Mouse (Mus musculus) midbrain, embryonic 14.5 days (tissue): ENCODE data around the gene Fkbp5. TPM values are rescaled to one million over a fixed set of nuclear protein-coding genes. Genes with fewer than 3 reads are reported as not detected.
A peak's percentile ranks its signal among the peaks of the same experiment; 100 is the strongest.

Experiments used
- ATAC-seq: fragments of 200-750 bp; cut with Nextera tagmentation; 2 replicates; pipeline ENCODE4 v1.8.0; 2017; ENCODE audit warnings: moderate number of reproducible peaks, moderate library complexity; ENCODE audit not compliant: low FRiP score, low TSS enrichment
- DNase-seq: peaks from one replicate; pipeline ENCODE4 v3.0.0-alpha.2; 2015
- H3K27ac ChIP-seq: fragments of 300-500 bp; sonication (generic); replicated peaks from 2 replicates; pipeline ENCODE4 v1.5.1; 2014; ENCODE audit warnings: mild to moderate bottlenecking, low read depth, low read length, moderate library complexity
- H3K27me3 ChIP-seq: fragments of 300-500 bp; sonication (generic); 2 replicates; pipeline ENCODE4 v1.6.1; 2014; ENCODE audit warnings: low read length, control low read depth, mixed read lengths; ENCODE audit not compliant: control insufficient read depth, insufficient read depth
- H3K36me3 ChIP-seq: fragments of 300-500 bp; sonication (generic); 2 replicates; pipeline ENCODE4 v1.6.1; 2014; ENCODE audit warnings: low read length, control low read depth; ENCODE audit not compliant: control insufficient read depth, insufficient read depth
- H3K4me1 ChIP-seq: fragments of 300-500 bp; sonication (generic); 2 replicates; pipeline ENCODE4 v1.6.1; 2014; ENCODE audit warnings: mild to moderate bottlenecking, antibody characterized with exemption, low read length, control low read depth; ENCODE audit not compliant: control insufficient read depth, insufficient read depth
- H3K4me2 ChIP-seq: fragments of 300-500 bp; sonication (generic); 2 replicates; pipeline ENCODE4 v1.6.1; 2014; ENCODE audit warnings: mild to moderate bottlenecking, low read length, moderate library complexity
- H3K4me3 ChIP-seq: fragments of 300-500 bp; sonication (generic); replicated peaks from 2 replicates; pipeline ENCODE4 v1.5.1; 2014; ENCODE audit warnings: low read depth, low read length
- H3K9ac ChIP-seq: fragments of 300-500 bp; sonication (generic); replicated peaks from 2 replicates; pipeline ENCODE4 v1.6.1; 2014; ENCODE audit warnings: mild to moderate bottlenecking, low read length, moderate library complexity
- H3K9me3 ChIP-seq: fragments of 300-500 bp; sonication (generic); 2 replicates; pipeline ENCODE4 v1.6.1; 2016; ENCODE audit warnings: low read length, control low read depth, mixed read lengths; ENCODE audit not compliant: control insufficient read depth
- WGBS: fragments of 180-500 bp; shearing (Covaris S2); extraction: QIAGEN DNeasy Blood & Tissue Kit; methylation state at CpG from one replicate; pipeline ENCODE4 v1.1.7; 2014; 5-methylcytosine and 5-hydroxymethylcytosine counted together
- microRNA-seq: library from miRNA; unstranded; fragments of <30 nt; microRNA quantifications from one replicate; pipeline ENCODE4, GENCODE M21; 2016
- polyA plus RNA-seq: library from polyadenylated mRNA; unstranded; fragments of >200 nt; fragmentation: Nextera tagmentation; extraction: Ambion mirVana; gene quantifications from 2 replicates; pipeline ENCODE4 v1.2.1, GENCODE M21; 2014

Gene Fkbp5
- polyA plus RNA-seq, 1 experiment from 2014 or later = 11.6 TPM

DNA sequence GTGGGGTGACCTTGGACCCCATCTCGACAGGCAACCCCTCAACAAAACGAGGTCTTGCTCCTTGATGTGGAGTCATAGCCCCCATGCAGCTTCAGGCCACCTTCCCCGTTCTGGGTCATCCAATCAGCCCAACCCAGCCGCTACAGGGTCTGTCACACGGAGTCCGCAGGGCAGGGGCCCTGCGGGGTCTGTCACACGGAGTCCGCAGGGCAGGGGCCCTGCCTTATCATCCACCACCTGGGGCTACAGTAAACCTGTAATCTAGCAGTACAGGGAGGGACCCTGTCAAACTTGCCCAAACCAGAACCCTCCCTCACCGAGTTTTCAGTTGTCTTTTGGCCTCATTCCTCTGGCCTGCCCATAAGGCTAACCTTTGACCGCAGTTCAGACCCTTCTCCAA is 165.3 kb downstream of the Fkbp5 start:
- H3K9me3 ChIP-seq = no peaks in the 10 kb centered on the region
- H3K4me1 ChIP-seq = peaks cover 8% of the 10 kb centered on the region
- H3K4me3 ChIP-seq = no peak overlapping the region
- H3K27me3 ChIP-seq = peaks cover 19% of the 10 kb centered on the region
- H3K27ac ChIP-seq = no peak overlapping the region
- WGBS = 12% methylated on average over 11 of the region's 11 CpGs
- no peaks in the 10 kb centered on the region for H3K36me3 ChIP-seq
- H3K4me2 ChIP-seq = no peak overlapping the region; the same call in 1 of the 2 replicates
- H3K9ac ChIP-seq = no peak overlapping the region
- ATAC-seq = no peak
- no peak for DNase-seq

DNA sequence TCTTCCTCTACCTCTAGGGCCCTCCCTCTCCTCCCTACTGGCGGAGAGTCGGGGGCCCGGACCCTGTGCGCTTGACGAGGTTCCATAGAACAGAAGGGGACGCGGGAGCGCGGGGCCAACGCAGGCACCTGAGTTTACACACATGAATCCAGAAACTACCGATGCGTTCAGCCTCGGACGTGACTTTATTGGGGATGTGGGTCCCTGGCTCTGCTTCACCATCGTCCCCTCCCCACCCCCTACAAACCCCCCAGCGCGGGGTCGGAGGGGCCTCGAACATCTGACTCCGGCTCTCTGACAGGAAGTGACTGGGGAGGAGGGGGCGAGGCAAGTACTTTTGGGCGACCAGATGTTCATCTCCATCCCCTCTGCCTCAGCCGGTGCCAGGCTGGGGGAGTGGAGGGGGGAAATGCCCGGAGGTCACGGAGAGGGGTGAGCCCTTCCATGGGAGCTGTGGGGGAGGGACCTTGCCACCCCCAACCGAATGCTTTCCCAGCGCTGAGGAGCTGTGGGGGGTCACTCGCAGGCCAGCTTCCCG is 165.9 kb downstream of the Fkbp5 start:
- DNase-seq (no peak), ATAC-seq (peak; percentile 24; the same call in 1 of the 2 replicates)
- H3K27me3 ChIP-seq = peaks cover 19% of the 10 kb centered on the region
- WGBS = under 1% methylated on average over 29 of the region's 29 CpGs
- H3K36me3 ChIP-seq = no peaks in the 10 kb centered on the region
- peak overlapping the region; percentile 54 for H3K4me3 ChIP-seq
- peaks cover 8% of the 10 kb centered on the region for H3K4me1 ChIP-seq
- H3K4me2 ChIP-seq = peak overlapping the region; percentile 88
- no peak overlapping the region for H3K27ac ChIP-seq
- peak overlapping the region; percentile 46 for H3K9ac ChIP-seq
- no peaks in the 10 kb centered on the region for H3K9me3 ChIP-seq

- WGBS = under 1% methylated on average over 64 of the region's 73 CpGs
Observed at GRCm38 (mm10) chr17:28350466-28351352, 166.6 kb downstream of the Fkbp5 start, which contains the start of gene Tead3. TSS of gene Tead3 (minus strand) at chr17:28350817.

GRCm38 (mm10) chr17:28349901-28350465 is 167.3 kb downstream of the Fkbp5 start:
- H3K4me3 ChIP-seq = peak overlapping the region; percentile 54
- H3K36me3 ChIP-seq = no peaks in the 10 kb centered on the region
- H3K27ac ChIP-seq = peak overlapping the region; percentile 41; the same call in 1 of the 2 replicates
- H3K4me2 ChIP-seq = peak overlapping the region; percentile 88
- peaks cover 14% of the 10 kb centered on the region for H3K4me1 ChIP-seq
- under 1% methylated on average over 51 of the region's 54 CpGs for WGBS
- DNase-seq (peak; percentile 68), ATAC-seq (peak; percentile 43)
- H3K9ac ChIP-seq = peak overlapping the region; percentile 58
- H3K27me3 ChIP-seq = peaks cover 19% of the 10 kb centered on the region
- no peaks in the 10 kb centered on the region for H3K9me3 ChIP-seq

More at GRCm38 (mm10) chr17:28350466-28351352, 166.6 kb downstream of the Fkbp5 start, which contains the start of gene Tead3:
- Histone ChIP-seq H3K9me3 (no peaks in the 10 kb centered on the region), H3K27ac (peak within 1 kb of the TSS; percentile 41; the same call in 1 of the 2 replicates), H3K4me2 (peak within 1 kb of the TSS; percentile 88), H3K36me3 (no peaks in the 10 kb centered on the region), H3K27me3 (peaks cover 19% of the 10 kb centered on the region), H3K4me1 (peaks cover 10% of the 10 kb centered on the region), H3K4me3 (peak within 1 kb of the TSS; percentile 54), H3K9ac (peak within 1 kb of the TSS; percentile 58)
- peak; percentile 74 for ATAC-seq
- peak; percentile 78 for DNase-seq

DNA sequence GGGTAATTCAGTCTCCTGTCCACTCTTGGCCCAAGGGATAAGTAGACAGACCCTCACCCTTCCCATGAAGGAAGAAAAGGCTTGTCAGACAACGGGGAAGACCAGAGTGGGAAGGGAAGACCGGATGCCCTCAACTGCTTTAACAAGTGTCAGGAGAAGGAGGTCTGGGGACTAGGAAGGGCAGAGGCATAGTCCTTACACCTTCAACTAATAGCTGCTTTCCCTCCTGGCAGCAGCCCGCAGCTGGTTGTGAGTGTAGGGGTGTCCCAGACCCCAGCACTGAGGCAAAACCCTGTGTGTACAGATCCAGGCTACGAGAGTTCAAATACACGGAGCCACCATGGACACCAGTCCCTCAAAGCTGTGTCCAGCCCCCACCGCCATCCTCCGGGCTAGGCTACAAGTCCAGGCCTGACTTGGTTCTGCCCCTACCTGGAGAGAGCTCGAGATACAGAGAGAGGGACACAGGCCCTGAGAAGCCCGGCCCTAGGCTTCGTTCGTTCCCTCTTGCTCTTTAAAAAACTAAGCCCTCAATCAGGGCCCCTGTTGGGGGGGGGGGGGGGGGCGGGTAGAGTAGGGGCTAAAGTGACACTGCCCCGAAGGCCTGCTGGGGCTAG is 168.0 kb downstream of the Fkbp5 start:
- Histone ChIP-seq H3K9me3 (no peaks in the 10 kb centered on the region), H3K27ac (no peak overlapping the region), H3K27me3 (peaks cover 19% of the 10 kb centered on the region), H3K9ac (peak overlapping the region; percentile 58; the same call in 1 of the 2 replicates), H3K4me3 (peak overlapping the region; percentile 54), H3K36me3 (no peaks in the 10 kb centered on the region), H3K4me2 (peak overlapping the region; percentile 88), H3K4me1 (peaks cover 14% of the 10 kb centered on the region)
- ATAC-seq (no peak), DNase-seq (no peak)
- WGBS = 16% methylated on average over 13 of the region's 13 CpGs

Small RNA genes within 50 kb of the gene (microRNA-seq; reads per million reads assigned to microRNA genes)
- gene Gm25195 (not detected), gene Mir6969 (not detected)

Other genes starting within 250 kb of the Fkbp5 start
- gene Fance, start 204.0 kb downstream of the Fkbp5 start, polyA plus RNA-seq = 19.5 and 24.3 TPM in 2 replicates
- gene Rpl10a, start 189.1 kb downstream of the Fkbp5 start, polyA plus RNA-seq = 401 and 423 TPM in 2 replicates
- 0.78 and 1.7 TPM in 2 replicates for gene Tead3, start 166.7 kb downstream of the Fkbp5 start, polyA plus RNA-seq
- gene Tulp1, start 152.3 kb downstream of the Fkbp5 start, polyA plus RNA-seq = 1.4 and 1.5 TPM in 2 replicates
- gene Armc12, start 13.3 kb upstream of the Fkbp5 start, polyA plus RNA-seq = not detected in 2 replicates
- not detected in 2 replicates for gene Clpsl2, start 31.9 kb upstream of the Fkbp5 start, polyA plus RNA-seq
- gene Clps, start 43.2 kb upstream of the Fkbp5 start, polyA plus RNA-seq = not detected in 2 replicates
- gene Lhfpl5, start 58.1 kb upstream of the Fkbp5 start, polyA plus RNA-seq = 7.1 and 11.0 TPM in 2 replicates
- 101 and 125 TPM in 2 replicates for gene Srpk1, start 105.2 kb upstream of the Fkbp5 start, polyA plus RNA-seq
- gene Slc26a8, start 172.7 kb upstream of the Fkbp5 start, polyA plus RNA-seq = 1.4 and 1.8 TPM in 2 replicates
- 26.8 and 32.7 TPM in 2 replicates for gene Mapk14, start 173.8 kb upstream of the Fkbp5 start, polyA plus RNA-seq
- 2.1 TPM in 2 replicates for gene AC170998.1, start 208.6 kb upstream of the Fkbp5 start, polyA plus RNA-seq